Mouse (Mus musculus) lung, adult 2 months (tissue): ENCODE measurements at regions not wholly inside any gene's neighbourhood (a gene's known extent, or its start where the extent isn't known, plus 50 kb on each side); places are given as distances from the start of the nearest gene placed in this dataset.

ENCODE experiments used
- DNase-seq: peaks from one replicate; pipeline ENCODE4 v3.0.0; 2022
- H3K4me1 ChIP-seq: fragments of 200-500 bp; 2 replicates; pipeline ENCODE4 v1.6.1; 2011; ENCODE audit warnings: low read length; ENCODE audit not compliant: control insufficient read depth, insufficient read depth
- H3K4me3 ChIP-seq: fragments of 200-500 bp; replicated peaks from 2 replicates; pipeline ENCODE3; 2011; ENCODE audit warnings: low read depth, mild to moderate bottlenecking, control low read depth, low read length; ENCODE audit errors: extremely low read depth
- CTCF ChIP-seq: fragments of 200-500 bp; IDR thresholded peaks from 2 replicates; pipeline ENCODE4 v1.5.1; 2011; ENCODE audit warnings: mild to moderate bottlenecking, low read length, control low read depth; ENCODE audit not compliant: insufficient read depth
- POLR2A ChIP-seq: fragments of 200-500 bp; IDR thresholded peaks from 2 replicates; pipeline ENCODE4 v1.6.1; 2011; ENCODE audit warnings: low read depth, mild to moderate bottlenecking, control low read depth, low read length, borderline replicate concordance; ENCODE audit errors: extremely low read depth
- WGBS: fragments of 180-500 bp; shearing (Covaris S2); methylation state at CpG from one replicate; pipeline ENCODE4 v1.1.7; 2018; 5-methylcytosine and 5-hydroxymethylcytosine counted together

DNA sequence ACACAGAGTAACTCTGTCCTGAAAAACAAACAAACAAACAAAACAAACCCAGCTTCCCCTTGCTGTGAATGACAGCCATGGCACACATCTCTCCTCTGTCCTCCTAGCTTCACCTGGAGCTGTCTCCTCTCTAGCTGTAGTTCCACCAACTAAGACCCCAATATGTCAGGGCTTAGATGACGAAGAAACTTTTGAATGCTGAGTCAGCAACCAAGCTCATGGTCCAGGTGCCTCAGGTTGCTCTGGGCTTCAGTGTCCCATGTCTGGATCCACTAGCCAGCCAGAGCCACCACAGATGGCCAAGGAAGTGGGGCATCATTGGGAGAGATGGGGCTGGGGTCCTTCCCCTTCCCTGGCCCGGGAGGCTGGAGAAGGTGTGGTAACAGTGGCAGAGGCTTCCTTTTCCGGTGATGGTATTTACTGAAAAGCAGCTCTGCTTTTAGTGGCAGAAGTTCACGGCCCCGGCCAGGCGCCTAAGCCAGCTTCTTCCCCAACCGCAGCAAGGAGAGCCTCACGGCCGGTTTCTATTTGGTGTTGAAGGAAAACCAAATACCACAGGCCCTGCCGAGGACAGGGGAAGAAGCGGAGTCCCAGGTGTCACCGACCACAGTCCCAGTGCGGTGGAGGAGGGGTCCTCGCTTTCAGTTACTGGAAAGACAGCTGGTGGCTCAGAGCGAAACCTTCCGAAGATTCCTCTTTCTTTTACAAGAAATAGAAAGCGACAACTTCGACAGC is 115.0 kb upstream of the Tmem189 start:
- DNase-seq = no peak
- 42% methylated on average over 18 of the region's 18 CpGs for WGBS
- H3K4me3 ChIP-seq = no peak overlapping the region

DNA sequence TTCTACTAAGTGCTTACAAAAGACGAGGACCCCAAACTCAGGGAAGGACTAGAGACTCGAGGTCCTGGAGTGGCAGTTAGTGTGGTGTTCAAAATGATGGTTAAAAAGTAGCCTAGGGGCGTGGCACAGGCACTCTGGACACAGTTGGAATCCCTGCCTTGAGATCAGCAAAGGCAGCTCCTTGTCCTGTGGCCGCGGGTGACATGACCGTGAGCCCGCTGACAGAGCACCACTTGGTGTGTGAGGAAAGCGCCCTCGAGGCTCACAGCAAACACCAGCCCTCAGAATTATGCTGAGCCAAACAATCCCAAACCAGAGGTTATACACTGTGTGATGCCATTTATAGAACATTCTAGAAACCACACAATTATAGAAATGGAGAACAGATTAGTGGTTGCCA is 112.9 kb upstream of the Tmem189 start:
- Histone ChIP-seq H3K4me1 (peaks cover 3% of the 10 kb centered on the region; the same call in 1 of the 2 replicates), H3K4me3 (no peak overlapping the region)
- TF ChIP-seq POLR2A (no peak), CTCF (no peak)
- no peak for DNase-seq
- WGBS = 75% methylated on average over 9 of the region's 9 CpGs

More for the DNA sequence above, 115.0 kb upstream of the Tmem189 start:
- no peak for TF ChIP-seq POLR2A
- 0 out of 2 replicates have a peak, but pooled peaks cover 3% of the 10 kb centered on the region for H3K4me1 ChIP-seq

DNA sequence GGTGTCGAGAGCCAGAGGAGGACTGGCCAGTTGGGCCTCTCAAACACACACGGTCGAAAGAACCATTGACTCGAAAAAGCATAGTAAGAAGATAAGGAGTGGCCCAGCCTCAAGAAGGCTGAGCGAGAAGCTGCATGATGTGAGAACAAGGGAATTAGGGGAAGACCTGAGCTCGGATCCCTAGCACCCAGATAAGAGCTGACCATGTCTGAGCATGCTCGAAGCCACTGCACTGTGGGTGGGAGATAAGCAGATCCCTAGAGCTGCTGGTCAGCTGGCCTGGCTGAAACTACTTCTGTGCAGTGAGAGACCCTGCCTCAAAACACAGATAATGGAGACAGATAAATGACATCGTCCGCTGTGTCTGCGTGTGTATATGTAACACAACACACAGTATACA is 111.8 kb upstream of the Tmem189 start:
- TF ChIP-seq POLR2A (no peak), CTCF (no peak)
- DNase-seq = no peak
- 81% methylated on average over 10 of the region's 10 CpGs for WGBS
- H3K4me3 ChIP-seq = no peak overlapping the region
- peaks cover 3% of the 10 kb centered on the region; the same call in 1 of the 2 replicates for H3K4me1 ChIP-seq

DNA sequence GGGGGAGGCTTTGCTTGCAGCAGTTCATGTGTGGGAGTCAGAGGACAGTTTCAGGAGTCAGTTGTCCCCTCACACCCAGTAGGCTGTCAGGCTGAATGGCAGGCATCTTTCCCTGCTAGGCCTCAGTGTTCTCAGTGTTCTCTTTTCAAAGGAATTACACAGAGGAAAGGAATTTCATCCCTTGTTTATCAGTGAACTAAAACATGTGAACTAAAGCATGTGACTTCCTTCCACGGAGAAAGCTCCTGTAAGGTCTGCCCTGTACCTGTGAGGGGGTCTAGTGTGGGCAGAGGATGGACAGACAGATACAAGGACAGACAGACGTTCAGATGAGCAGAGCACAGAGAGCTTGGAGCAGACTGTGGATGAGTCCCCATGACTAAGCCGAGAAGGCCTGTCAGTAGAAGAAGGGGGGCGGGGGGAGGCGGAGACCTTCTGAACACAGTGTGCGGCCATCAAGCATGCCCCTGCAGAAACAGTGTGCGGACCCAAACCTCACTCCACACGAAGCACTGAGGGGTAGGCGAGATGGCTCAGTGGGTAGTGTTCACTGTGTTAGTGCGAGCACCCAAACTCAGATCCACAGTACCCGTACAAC is 111.1 kb upstream of the Tmem189 start:
- TF ChIP-seq CTCF (no peak), POLR2A (no peak)
- Histone ChIP-seq H3K4me3 (no peak overlapping the region), H3K4me1 (peaks cover 3% of the 10 kb centered on the region; the same call in 1 of the 2 replicates)
- DNase-seq = no peak
- WGBS = 65% methylated on average over 11 of the region's 11 CpGs

GRCm38 (mm10) chr2:167799629-167800387 is 110.2 kb upstream of the Tmem189 start:
- DNase-seq = no peak
- TF ChIP-seq CTCF = no peak
- TF ChIP-seq POLR2A = no peak
- H3K4me1 ChIP-seq = peaks cover 3% of the 10 kb centered on the region; the same call in 1 of the 2 replicates
- WGBS = 80% methylated on average over 5 of the region's 5 CpGs
- no peak overlapping the region for H3K4me3 ChIP-seq

DNA sequence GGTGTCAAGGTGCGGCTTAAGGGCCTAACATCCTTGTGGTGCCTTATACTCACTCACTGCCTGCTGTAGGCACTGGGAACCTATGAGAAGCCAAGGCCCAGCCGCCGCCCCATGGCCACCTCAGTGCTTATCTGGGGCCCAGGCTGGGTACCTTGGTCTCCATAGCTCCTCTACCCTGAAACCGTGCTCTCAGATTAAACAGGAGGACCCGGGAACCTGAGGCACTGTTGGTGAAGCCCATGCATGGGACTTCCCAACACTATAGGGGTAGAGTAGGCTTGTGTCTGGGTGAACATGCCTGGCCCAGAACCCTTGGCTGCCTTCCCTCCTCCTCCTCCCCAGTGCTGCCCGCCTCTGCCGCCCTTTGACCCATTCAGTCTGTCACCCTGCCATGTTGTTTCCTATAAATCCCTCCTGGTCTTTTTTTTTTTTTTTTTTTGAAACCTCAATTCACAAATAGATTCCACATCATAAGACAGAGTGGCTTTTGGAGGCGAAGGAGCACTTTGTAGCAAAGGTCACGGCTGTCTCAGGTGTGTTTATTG is 109.4 kb upstream of the Tmem189 start:
- Histone ChIP-seq H3K4me1 (peaks cover 3% of the 10 kb centered on the region; the same call in 1 of the 2 replicates), H3K4me3 (no peak overlapping the region)
- WGBS = 88% methylated on average over 9 of the region's 9 CpGs
- no peak for DNase-seq
- no peak for TF ChIP-seq POLR2A

DNA sequence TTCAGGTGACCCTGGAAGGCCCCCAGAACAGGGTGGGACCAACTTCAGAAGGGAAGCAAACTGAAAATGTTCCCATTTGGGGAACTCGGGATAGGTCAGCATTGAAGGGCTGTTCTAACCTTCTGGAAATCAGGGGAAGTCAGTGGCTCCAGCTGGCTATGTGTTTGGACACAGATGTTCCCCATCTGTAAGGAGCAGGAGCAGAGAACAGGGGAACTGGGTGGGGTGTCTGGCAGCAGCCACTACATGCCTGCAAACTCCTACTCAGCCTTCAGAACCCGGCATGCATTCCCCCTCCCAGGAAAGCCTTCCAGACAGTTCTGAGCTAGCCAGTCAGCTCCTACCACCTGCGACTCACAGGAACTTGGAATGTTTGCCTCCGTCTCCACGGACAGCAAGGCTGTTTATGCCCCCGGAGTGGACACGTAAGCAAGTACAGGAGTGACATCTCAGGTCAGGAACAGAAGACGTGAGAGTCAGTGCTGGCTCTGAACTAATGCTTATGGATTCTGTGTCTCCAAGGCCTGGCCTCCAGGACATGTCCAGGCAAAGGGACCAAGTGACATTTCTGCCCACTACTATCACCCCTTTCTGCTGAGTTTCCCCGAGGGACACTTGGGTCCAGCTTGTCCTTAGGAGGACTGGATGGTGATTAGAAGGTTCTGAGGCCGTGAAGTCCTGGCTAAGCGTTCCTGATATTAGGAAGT is 108.6 kb upstream of the Tmem189 start:
- TF ChIP-seq CTCF = no peak
- no peak for TF ChIP-seq POLR2A
- peaks cover 3% of the 10 kb centered on the region; the same call in 1 of the 2 replicates for H3K4me1 ChIP-seq
- H3K4me3 ChIP-seq = no peak overlapping the region
- WGBS = 70% methylated on average over 11 of the region's 11 CpGs
- DNase-seq = no peak

- no peak for TF ChIP-seq POLR2A
- no peak for TF ChIP-seq CTCF
- 76% methylated on average over 7 of the region's 7 CpGs for WGBS
- no peak for DNase-seq
- Histone ChIP-seq H3K4me3 (no peak overlapping the region), H3K4me1 (peaks cover 3% of the 10 kb centered on the region; the same call in 1 of the 2 replicates)
Measured at GRCm38 (mm10) chr2:167795491-167795890, 105.9 kb upstream of the Tmem189 start.

DNA sequence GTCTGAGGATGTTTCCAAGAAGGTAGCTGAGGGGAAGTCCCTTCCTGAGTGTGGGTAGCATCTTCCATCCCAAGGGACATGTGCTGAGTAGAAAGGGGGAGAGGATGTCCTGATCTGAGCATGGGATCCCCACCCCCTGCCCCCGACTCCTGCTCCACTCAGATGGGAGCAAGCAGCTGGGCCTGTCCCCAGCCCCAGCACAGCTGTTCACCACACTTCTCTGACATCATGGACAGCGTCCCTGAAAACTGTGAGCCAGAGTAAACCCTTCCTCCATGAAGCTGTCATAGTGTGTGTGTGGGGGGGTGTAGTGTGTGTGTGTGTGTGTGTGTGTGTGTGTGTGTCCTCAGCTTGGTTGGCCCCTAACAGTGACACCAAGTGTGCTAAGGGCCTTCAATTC is 104.3 kb upstream of the Tmem189 start:
- no peak for DNase-seq
- no peak for TF ChIP-seq CTCF
- no peak for TF ChIP-seq POLR2A
- WGBS = 83% methylated on average over 2 of the region's 2 CpGs
- H3K4me1 ChIP-seq = peaks cover 4% of the 10 kb centered on the region
- H3K4me3 ChIP-seq = no peak overlapping the region
